Mouse (Mus musculus) kidney, adult 2 months (tissue): ENCODE measurements at regions not wholly inside any gene's neighbourhood (a gene's known extent, or its start where the extent isn't known, plus 50 kb on each side); places are given as distances from the start of the nearest gene placed in this dataset.

Experiments
- CTCF ChIP-seq: fragments of 200-500 bp; conservative IDR thresholded peaks from 2 replicates; pipeline ENCODE4 v1.5.1; 2011; ENCODE audit warnings: low read depth, mild to moderate bottlenecking, control low read depth, low read length, moderate library complexity, mixed read lengths; ENCODE audit not compliant: insufficient read depth, insufficient read length
- POLR2A ChIP-seq: fragments of 200-500 bp; IDR thresholded peaks from one replicate; pipeline ENCODE4 v1.6.1; 2011; ENCODE audit warnings: low read depth, low read length, control low read depth

- no peak for TF ChIP-seq POLR2A
- no peak for TF ChIP-seq CTCF
Observed at GRCm38 (mm10) chr10:104374567-104374966, 180.7 kb downstream of the Gm4340 start.
